Mouse (Mus musculus): ENCODE measurements around the gene Wdr74. TPM values are rescaled to one million over a fixed set of nuclear protein-coding genes. Genes with fewer than 3 reads are reported as not detected.

Gene Wdr74
- total RNA-seq, 2 experiments from 2014 or later, result 48.5 to 53.1 TPM

- DNase-seq (ENCODE audit: extremely low spot score in 1 of 2, low spot score in 2 of 2), result no peak
- Histone ChIP-seq H3K4me3 (no peak overlapping the region), H3K27ac (no peak overlapping the region)
- TF ChIP-seq CTCF (IDR thresholded peaks at IDR 0.05), result no peak
- intact Hi-C loops (cut with DNase I), result no loop called here
Measured at GRCm38 (mm10) chr19:8758899-8759298, 23.3 kb downstream of the Wdr74 start.

- intact Hi-C loops (cut with DNase I), result no loop called here
- Histone ChIP-seq H3K4me3 (no peak overlapping the region), H3K27ac (no peak overlapping the region)
- no peak for DNase-seq (ENCODE audit: extremely low spot score in 1 of 2, low spot score in 2 of 2)
- peak; percentile 10; the same call in 1 of the 2 replicates for TF ChIP-seq CTCF (IDR thresholded peaks at IDR 0.05)
Measured at GRCm38 (mm10) chr19:8760757-8761156, 25.1 kb downstream of the Wdr74 start.

DNA sequence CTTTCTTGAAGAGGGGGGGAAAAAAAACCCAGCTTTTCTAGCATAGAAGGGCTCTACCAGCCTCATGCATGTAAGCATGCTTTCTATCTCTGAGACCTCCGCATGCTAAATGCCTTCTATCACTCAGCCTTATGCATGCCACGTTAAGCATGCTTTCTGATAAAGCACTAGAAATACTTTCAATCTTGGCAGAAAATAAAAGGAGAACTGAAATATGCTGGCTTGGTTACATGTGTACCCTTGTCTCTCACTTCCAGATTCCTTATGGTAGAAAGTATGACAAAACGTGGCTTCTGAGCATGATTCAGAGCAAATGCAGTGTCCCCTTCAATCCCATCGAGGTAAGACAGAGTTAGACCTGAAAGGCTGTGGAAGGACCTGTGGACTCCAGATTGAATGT is 27.6 kb downstream of the Wdr74 start:
- TF ChIP-seq CTCF (IDR thresholded peaks at IDR 0.05), result no peak
- Histone ChIP-seq H3K4me3 (no peak overlapping the region), H3K27ac (no peak overlapping the region)
- intact Hi-C loops (cut with DNase I), result no loop called here
- DNase-seq (ENCODE audit: extremely low spot score in 1 of 2, low spot score in 2 of 2), result no peak

DNA sequence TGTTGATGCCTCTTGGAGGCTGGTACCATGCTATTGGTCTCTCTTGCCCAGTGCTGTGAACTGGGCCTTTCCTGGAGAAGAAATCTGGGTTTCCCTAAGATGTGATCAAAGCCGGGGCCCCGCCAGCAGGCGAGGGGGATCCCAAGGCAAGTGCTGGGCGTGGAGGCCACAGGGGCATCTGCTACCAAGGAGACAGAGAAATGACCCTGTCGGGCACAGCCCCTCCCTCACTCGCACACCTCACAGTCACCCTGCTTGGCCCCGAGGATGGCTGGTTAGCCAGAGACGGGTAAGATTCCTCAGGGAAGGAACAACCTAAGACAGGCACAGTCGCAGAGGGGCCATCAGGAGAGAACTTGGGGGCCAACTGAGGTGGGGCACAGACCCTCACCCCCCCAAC is 29.9 kb downstream of the Wdr74 start:
- H3K27ac ChIP-seq, result no peak overlapping the region
- no peak overlapping the region for H3K4me3 ChIP-seq
- intact Hi-C loops (cut with DNase I), result no loop called here
- no peak for DNase-seq (ENCODE audit: extremely low spot score in 1 of 2, low spot score in 2 of 2)
- TF ChIP-seq CTCF (IDR thresholded peaks at IDR 0.05), result no peak

GRCm38 (mm10) chr19:8770567-8771270 is 35.1 kb downstream of the Wdr74 start, which contains the start of gene Tmem223:
Tmem223 (plus strand) TSS chr19:8770996.
- intact Hi-C loops (cut with DNase I), result no loop called here
- H3K27ac ChIP-seq, result peak within 1 kb of the TSS; percentile 93
- peak; percentile 78 to 79 for DNase-seq (ENCODE audit: extremely low spot score in 1 of 2, low spot score in 2 of 2)
- peak within 1 kb of the TSS; percentile 67 for H3K4me3 ChIP-seq
- TF ChIP-seq CTCF (IDR thresholded peaks at IDR 0.05), result peak; percentile 6; the same call in 1 of the 2 replicates

DNA sequence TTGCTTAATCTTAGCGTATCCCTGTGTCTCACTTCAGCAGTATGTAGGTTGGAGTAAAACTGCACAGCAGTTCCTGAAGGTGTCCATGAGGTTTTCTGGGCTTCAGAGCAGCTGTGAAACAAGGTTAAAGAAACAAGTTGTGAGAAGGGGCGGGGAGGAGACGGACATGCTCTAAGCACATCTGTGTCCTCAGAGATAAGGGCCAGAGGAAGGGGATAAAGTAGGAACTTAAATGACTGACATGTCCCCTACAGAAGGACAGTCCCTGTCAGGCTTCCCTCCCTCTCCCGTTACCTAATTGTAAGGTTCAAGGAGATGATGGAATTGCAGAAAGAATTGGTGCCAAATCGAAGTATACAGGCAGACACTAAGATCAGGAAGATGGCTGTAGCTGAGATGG is 37.4 kb downstream of the Wdr74 start:
- intact Hi-C loops (cut with DNase I), result no loop called here
- no peak overlapping the region for H3K4me3 ChIP-seq

DNA sequence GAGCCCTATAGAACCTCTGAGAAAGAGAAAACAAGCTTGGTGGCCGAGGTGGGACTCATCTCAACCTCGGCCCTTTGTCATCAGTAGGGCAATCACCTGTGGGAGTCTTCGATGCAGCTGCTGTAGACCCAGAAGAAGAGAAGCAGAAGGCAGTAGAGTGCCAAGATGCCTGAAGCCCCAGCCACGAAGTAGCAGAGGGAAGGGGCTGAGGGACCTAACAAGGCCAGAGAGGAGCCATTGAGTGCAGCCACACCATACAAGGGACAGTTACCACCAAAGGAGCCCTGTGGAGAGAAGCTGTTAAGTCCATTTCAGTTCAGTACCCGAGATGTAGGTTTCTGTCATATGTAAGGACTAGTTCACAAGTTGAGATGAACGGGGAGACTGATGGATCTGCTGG is 37.8 kb downstream of the Wdr74 start:
- Histone ChIP-seq H3K27ac (no peak overlapping the region; the same call in 1 of the 2 replicates), H3K4me3 (peak overlapping the region; percentile 80)
- intact Hi-C loops (cut with DNase I), result no loop called here
- no peak for DNase-seq (ENCODE audit: extremely low spot score in 1 of 2, low spot score in 2 of 2)
- no peak for TF ChIP-seq CTCF (IDR thresholded peaks at IDR 0.05)

More for the DNA sequence above, 37.4 kb downstream of the Wdr74 start:
- H3K27ac ChIP-seq, result no peak overlapping the region
- no peak for TF ChIP-seq CTCF (IDR thresholded peaks at IDR 0.05)
- DNase-seq (ENCODE audit: extremely low spot score in 1 of 2, low spot score in 2 of 2), result no peak

- peak; percentile 94 to 96 for DNase-seq (ENCODE audit: extremely low spot score in 1 of 2, low spot score in 2 of 2)
- intact Hi-C loops (cut with DNase I), result loop anchor here (1.0 to 2.0 kb wide), 2 partner anchors 17 to 45 kb away; partner anchors contain the start of genes Nxf1 and Ttc9c
- Histone ChIP-seq H3K4me3 (peak within 1 kb of the TSS; percentile 80), H3K27ac (peak within 1 kb of the TSS; percentile 97)
- TF ChIP-seq CTCF (IDR thresholded peaks at IDR 0.05), result no peak; the same call in 1 of the 2 replicates
Measured at GRCm38 (mm10) chr19:8774086-8774835, 38.6 kb downstream of the Wdr74 start, which contains the start of gene Tmem179b. Tmem179b (minus strand) TSS chr19:8774467.

- Histone ChIP-seq H3K4me3 (peak overlapping the region; percentile 80), H3K27ac (peak overlapping the region; percentile 97)
- intact Hi-C loops (cut with DNase I), result loop anchor here (1.0 to 2.0 kb wide), 2 partner anchors 18 to 44 kb away; partner anchors contain the start of genes Nxf1 and Ttc9c
- no peak for DNase-seq (ENCODE audit: extremely low spot score in 1 of 2, low spot score in 2 of 2)
- TF ChIP-seq CTCF (IDR thresholded peaks at IDR 0.05), result no peak
Measured at GRCm38 (mm10) chr19:8774951-8775421, 39.4 kb downstream of the Wdr74 start.

DNA sequence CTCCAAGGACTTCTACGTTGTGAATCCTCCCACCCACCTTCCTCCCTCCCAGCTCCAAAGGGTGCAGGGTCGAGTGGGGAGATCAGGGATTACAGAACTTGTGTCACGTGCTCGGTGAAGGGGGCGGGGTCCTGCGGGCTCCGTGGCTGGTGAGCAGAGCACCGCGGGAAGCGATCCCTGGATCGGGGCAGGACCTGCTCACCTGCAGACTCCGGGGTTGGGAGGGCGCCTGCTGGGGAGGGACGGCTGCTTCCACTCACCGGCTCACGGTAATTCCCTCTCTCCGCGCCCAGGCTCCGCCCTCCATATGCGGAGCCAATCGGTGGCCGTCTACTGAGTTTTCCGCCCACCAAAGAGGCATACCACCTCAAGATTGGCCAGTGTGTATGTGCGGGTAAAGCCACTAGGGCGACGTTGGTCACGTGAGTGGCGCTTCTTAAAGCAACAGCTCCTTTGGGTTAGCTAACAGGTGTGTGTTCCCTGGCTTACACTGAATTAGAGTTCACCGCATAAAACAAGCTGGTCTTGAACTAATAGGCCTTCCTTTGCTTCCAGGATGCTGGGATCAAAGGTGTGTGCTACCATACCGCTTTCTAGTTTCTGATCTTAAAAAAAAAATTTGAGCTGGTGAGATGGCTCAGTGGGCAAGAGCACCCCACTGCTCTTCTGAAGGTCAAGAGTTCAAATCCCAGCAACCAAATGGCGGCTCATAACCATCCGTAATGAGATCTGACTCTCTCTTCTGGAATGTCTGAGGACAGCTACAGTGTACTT is 50.6 kb downstream of the Wdr74 start, which contains the start of gene Taf6l:
Gene Taf6l (minus strand): TSS at position 410 of the 774 bp plus-strand sequence.
- peak; percentile 84 to 92 for DNase-seq (ENCODE audit: extremely low spot score in 1 of 2, low spot score in 2 of 2)
- peak; percentile 56 for TF ChIP-seq CTCF (IDR thresholded peaks at IDR 0.05)
- peak within 1 kb of the TSS; percentile 57 for H3K4me3 ChIP-seq
- intact Hi-C loops (cut with DNase I), result no loop called here
- peak within 1 kb of the TSS; percentile 54; the same call in 1 of the 2 replicates for H3K27ac ChIP-seq

DNA sequence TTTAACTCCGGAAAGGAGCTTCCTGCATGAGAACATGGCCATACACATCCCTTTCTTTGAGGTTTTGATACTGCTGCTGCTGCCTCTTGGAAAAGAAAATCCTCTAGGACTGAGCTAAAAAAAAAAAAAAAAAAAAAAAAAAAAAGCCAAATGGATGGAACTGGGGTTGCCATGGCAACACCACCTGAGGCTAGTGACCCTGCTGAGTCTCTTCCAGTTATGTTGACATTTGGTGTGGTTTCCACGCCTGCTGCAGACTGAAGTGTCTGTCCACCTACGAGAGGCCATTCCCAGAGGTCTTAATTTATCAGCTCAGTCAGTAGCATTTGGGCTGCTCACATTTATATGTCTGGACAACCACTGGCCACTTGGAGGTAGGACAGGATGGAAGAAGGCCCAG is 52.9 kb downstream of the Wdr74 start:
- no peak overlapping the region for H3K4me3 ChIP-seq
- DNase-seq (ENCODE audit: extremely low spot score in 1 of 2, low spot score in 2 of 2), result no peak
- H3K27ac ChIP-seq, result peak overlapping the region; percentile 86
- intact Hi-C loops (cut with DNase I), result no loop called here
- no peak for TF ChIP-seq CTCF (IDR thresholded peaks at IDR 0.05)

All from left cerebral cortex, adult 2 months (tissue).